Mouse (Mus musculus) embryonic stem cell, embryonic (primary cell): ENCODE results near the gene Gnl3.

ENCODE experiments used
- CTCF ChIA-PET, 4 experiments: fragments of 300-600 bp in 2 of 4; fragments of 350-600 bp in 2 of 4; sonication (Branson Sonifier 250); formaldehyde crosslinking; loops; one replicate each; lab custom pipeline; 2022; ENCODE audit warnings: inconsistent platforms in 2 of 4; lab: Charles Lee
- POLR2A ChIA-PET, 4 experiments: fragments of 300-600 bp in 2 of 4; fragments of 350-600 bp in 2 of 4; sonication (Branson Sonifier 250); formaldehyde crosslinking; loops; one replicate each; lab custom pipeline; 2022; ENCODE audit warnings: antibody characterized with exemption in 4 of 4, inconsistent platforms in 1 of 4; lab: Charles Lee

Gene Gnl3

GRCm38 (mm10) chr14:31018860-31019291 is at the start of gene Gnl3, which contains the start of gene Pbrm1:
Gene Gnl3, minus strand, starts transcription at chr14:31019152.
Gene Pbrm1, plus strand, starts transcription at chr14:31019138.
- CTCF ChIA-PET = no interaction called here
- POLR2A ChIA-PET = interaction anchor here in 3 of 4 experiments (0.5 to 11.2 kb wide), 21 partner anchors 8 to 295 kb away, joined by 3 to 278 read pairs (median 6); partner anchors contain the start of genes Glt8d1 (in 2 of the 3), Spcs1 (in 2 of the 3) and Nek4 (in 1 of the 3)

- ChIA-PET CTCF (interaction anchor here (0.5 to 1.2 kb wide), 11 partner anchors 9 to 376 kb away, joined by 3 to 7 read pairs (median 3); no protein-coding TSS in a partner anchor), POLR2A (interaction anchor here in 2 of 4 experiments (0.6 to 1.8 kb wide), 6 partner anchors 24 to 447 kb away, joined by 3 to 7 read pairs (median 4); no protein-coding TSS in a partner anchor)
Measured at GRCm38 (mm10) chr14:31062277-31062676, 43.3 kb upstream of the Gnl3 start.

- ChIA-PET POLR2A (interaction anchor here in 1 of 4 experiments (1.0 kb wide), 1 partner anchor 8 kb away, joined by 3 read pairs; no protein-coding TSS in a partner anchor), CTCF (no interaction called here)
Measured at GRCm38 (mm10) chr14:31045817-31046216, 26.9 kb upstream of the Gnl3 start.

GRCm38 (mm10) chr14:31045296-31045695 is 26.3 kb upstream of the Gnl3 start:
- ChIA-PET POLR2A (interaction anchor here in 1 of 4 experiments (1.0 to 1.2 kb wide), 2 partner anchors 9 to 31 kb away, joined by 3 to 5 read pairs; no protein-coding TSS in a partner anchor), CTCF (no interaction called here)

GRCm38 (mm10) chr14:31025785-31026184 is 6.8 kb upstream of the Gnl3 start:
- CTCF ChIA-PET = interaction anchor here in 1 of 4 experiments (0.8 kb wide), 1 partner anchor 15 kb away, joined by 3 read pairs; no protein-coding TSS in a partner anchor
- POLR2A ChIA-PET = interaction anchor here in 2 of 4 experiments (0.7 to 5.1 kb wide), 11 partner anchors 8 to 74 kb away, joined by 3 to 34 read pairs (median 5); partner anchors contain the start of genes Gnl3 (in 2 of the 2), Pbrm1 (in 2 of the 2), Spcs1 (in 2 of the 2) and Glt8d1 (in 1 of the 2)

- ChIA-PET POLR2A (interaction anchor here in 2 of 4 experiments (0.6 to 1.8 kb wide), 8 partner anchors 8 to 148 kb away, joined by 3 to 6 read pairs (median 4); no protein-coding TSS in a partner anchor), CTCF (no interaction called here)
Measured at GRCm38 (mm10) chr14:31022579-31022978, 3.6 kb upstream of the Gnl3 start.

GRCm38 (mm10) chr14:31019331-31020205 is 616 bp upstream of the Gnl3 start:
- ChIA-PET CTCF (no interaction called here), POLR2A (interaction anchor here (0.5 to 11.2 kb wide), 37 partner anchors 7 to 1116 kb away, joined by 3 to 141 read pairs (median 4); partner anchors contain the start of genes Glt8d1 (in 2 of the 4), Nek4 (in 2 of the 4) and Spcs1 (in 2 of the 4))

GRCm38 (mm10) chr14:31017854-31018253 is 1.1 kb downstream of the Gnl3 start:
- ChIA-PET POLR2A (interaction anchor here in 3 of 4 experiments (0.5 to 11.2 kb wide), 21 partner anchors 8 to 691 kb away, joined by 3 to 278 read pairs (median 7); partner anchors contain the start of genes Glt8d1 (in 3 of the 3), Spcs1 (in 3 of the 3) and Smim4 (in 1 of the 3)), CTCF (no interaction called here)

GRCm38 (mm10) chr14:31016063-31016462 is 2.9 kb downstream of the Gnl3 start:
- CTCF ChIA-PET = no interaction called here
- POLR2A ChIA-PET = interaction anchor here in 3 of 4 experiments (0.5 to 11.2 kb wide), 14 partner anchors 11 to 180 kb away, joined by 3 to 278 read pairs (median 4); partner anchors contain the start of genes Glt8d1 (in 2 of the 3), Spcs1 (in 2 of the 3) and Nek4 (in 1 of the 3)

- ChIA-PET POLR2A (interaction anchor here in 3 of 4 experiments (0.6 to 11.2 kb wide), 25 partner anchors 8 to 1337 kb away, joined by 3 to 278 read pairs (median 4); partner anchors contain the start of genes Glt8d1 (in 3 of the 3) and Spcs1 (in 3 of the 3)), CTCF (no interaction called here)
Measured at GRCm38 (mm10) chr14:31013928-31014327, 5.0 kb downstream of the Gnl3 start.

GRCm38 (mm10) chr14:31011588-31011987 is 7.4 kb downstream of the Gnl3 start:
- ChIA-PET CTCF (interaction anchor here in 1 of 4 experiments (1.2 kb wide), 1 partner anchor 14 kb away, joined by 3 read pairs; no protein-coding TSS in a partner anchor), POLR2A (interaction anchor here (0.8 to 11.2 kb wide), 16 partner anchors 8 to 154 kb away, joined by 3 to 278 read pairs (median 6); partner anchors contain the start of genes Glt8d1 (in 3 of the 4), Spcs1 (in 3 of the 4), Nek4 (in 1 of the 4) and Smim4 (in 1 of the 4))

- CTCF ChIA-PET = no interaction called here
- POLR2A ChIA-PET = interaction anchor here in 2 of 4 experiments (0.6 to 9.2 kb wide), 4 partner anchors 8 to 13 kb away, joined by 5 to 278 read pairs (median 74); partner anchors contain the start of genes Gnl3 (in 2 of the 2) and Pbrm1 (in 2 of the 2)
Measured at GRCm38 (mm10) chr14:31006779-31007178, 12.2 kb downstream of the Gnl3 start.

- ChIA-PET CTCF (no interaction called here), POLR2A (interaction anchor here in 3 of 4 experiments (0.7 to 9.2 kb wide), 9 partner anchors 8 to 125 kb away, joined by 3 to 278 read pairs (median 4); partner anchors contain the start of genes Gnl3 (in 2 of the 3) and Pbrm1 (in 2 of the 3))
Measured at GRCm38 (mm10) chr14:31004527-31004926, 14.4 kb downstream of the Gnl3 start.

- ChIA-PET CTCF (no interaction called here), POLR2A (interaction anchor here (0.6 to 9.2 kb wide), 38 partner anchors 9 to 522 kb away, joined by 3 to 278 read pairs (median 4); partner anchors contain the start of genes Gnl3 (in 2 of the 4), Nek4 (in 2 of the 4), Pbrm1 (in 2 of the 4) and Tmem110 (in 2 of the 4))
Measured at GRCm38 (mm10) chr14:31001307-31002205, 17.4 kb downstream of the Gnl3 start, which contains the start of the genes Glt8d1 and Spcs1. Gene Glt8d1, plus strand, starts transcription at chr14:31001400. Gene Spcs1, minus strand, starts transcription at chr14:31001672.

GRCm38 (mm10) chr14:31000816-31001306 is 18.1 kb downstream of the Gnl3 start:
- ChIA-PET POLR2A (interaction anchor here in 3 of 4 experiments (0.6 to 9.2 kb wide), 18 partner anchors 10 to 421 kb away, joined by 3 to 278 read pairs (median 7); partner anchors contain the start of genes Gnl3 (in 2 of the 3), Pbrm1 (in 2 of the 3), Tmem110 (in 2 of the 3) and Nek4 (in 1 of the 3)), CTCF (no interaction called here)

- POLR2A ChIA-PET = interaction anchor here in 3 of 4 experiments (1.1 to 9.2 kb wide), 5 partner anchors 10 to 374 kb away, joined by 3 to 278 read pairs (median 21); partner anchors contain the start of genes Gnl3 (in 2 of the 3), Pbrm1 (in 2 of the 3) and Prkcd (in 1 of the 3)
- CTCF ChIA-PET = no interaction called here
Measured at GRCm38 (mm10) chr14:31000356-31000755, 18.6 kb downstream of the Gnl3 start.
